Mouse (Mus musculus) testis, adult 2 months (tissue): ENCODE data around the gene Maf.

Experiments
- CTCF ChIP-seq: fragments of 200-500 bp; IDR thresholded peaks from 2 replicates; pipeline ENCODE4 v1.5.1; 2012; ENCODE audit warnings: low read depth, mild to moderate bottlenecking, inconsistent platforms, low read length, moderate library complexity; ENCODE audit not compliant: control insufficient read depth, insufficient read depth, insufficient replicate concordance
- POLR2A ChIP-seq: fragments of 200-500 bp; IDR thresholded peaks from 2 replicates; pipeline ENCODE4 v1.6.1; 2012; ENCODE audit warnings: low read depth, mild to moderate bottlenecking, inconsistent platforms, low read length, moderate library complexity; ENCODE audit not compliant: control insufficient read depth

DNA sequence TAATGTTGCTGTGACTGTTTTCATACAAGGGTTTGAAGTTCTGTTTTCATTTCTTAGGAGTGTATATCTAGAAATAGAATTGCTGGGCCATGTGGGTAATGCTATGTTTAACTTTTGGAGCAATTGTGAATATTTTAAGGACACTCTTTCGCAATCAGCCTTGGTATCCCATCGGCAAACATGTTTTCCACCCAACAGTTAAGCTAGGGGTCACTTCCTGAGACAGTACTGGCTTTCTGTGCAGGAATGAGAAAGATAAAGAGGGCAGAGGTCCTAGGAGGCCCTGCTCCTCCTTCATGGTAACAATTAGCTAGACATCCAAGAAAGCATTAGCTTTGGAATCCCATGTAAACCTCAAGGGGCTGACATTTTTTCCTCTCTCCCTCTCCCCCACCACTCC lies 47.1 kb upstream of the Maf start:
- no peak for TF ChIP-seq CTCF
- no peak for TF ChIP-seq POLR2A
